Mouse (Mus musculus) G1E-ER4 (cell line): ENCODE results near the gene Gabbr2. TPM values are rescaled to one million over a fixed set of nuclear protein-coding genes. Genes with fewer than 3 reads are reported as not detected.

ENCODE experiments used
- GATA1 ChIP-seq: IDR thresholded peaks from one replicate; pipeline ENCODE4 v1.8.0; 2012; ENCODE audit warnings: low read length, inconsistent platforms
- polyA plus RNA-seq: library from polyadenylated mRNA; stranded (reverse); fragments of >175 nt; gene quantifications from 2 replicates; pipeline ENCODE4 v1.2.3, GENCODE M21; 2012

Gene Gabbr2
- polyA plus RNA-seq, 1 experiment = not detected

- TF ChIP-seq GATA1 = no peak
These were observed 123.9 kb downstream of the Gabbr2 start for GRCm38 (mm10) chr4:46867779-46868178.

GRCm38 (mm10) chr4:46866070-46866469 is 125.6 kb downstream of the Gabbr2 start:
- TF ChIP-seq GATA1 = no peak

DNA sequence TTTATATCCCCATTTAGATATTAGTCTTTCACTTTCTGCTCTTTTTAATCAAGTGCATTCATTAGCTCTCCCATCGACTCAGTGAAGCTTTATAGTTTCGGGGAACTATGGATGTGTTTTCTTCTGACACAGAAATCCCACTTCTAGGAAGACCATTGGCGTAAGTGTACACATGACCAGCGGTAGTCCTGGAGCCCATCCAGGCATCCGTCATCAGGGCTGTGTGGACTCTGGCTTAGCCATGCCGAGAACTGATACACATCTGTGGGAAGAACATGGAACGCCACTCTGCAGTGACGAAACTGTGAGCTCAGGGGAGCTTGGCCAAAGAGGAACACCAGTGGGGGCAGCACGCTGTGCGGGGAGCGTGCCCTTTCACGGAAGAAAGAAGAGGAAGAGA is 128.0 kb downstream of the Gabbr2 start:
- TF ChIP-seq GATA1 = no peak

- no peak for TF ChIP-seq GATA1
These were observed 129.0 kb downstream of the Gabbr2 start for GRCm38 (mm10) chr4:46862677-46863076.

- no peak for TF ChIP-seq GATA1
These were observed 131.1 kb downstream of the Gabbr2 start for GRCm38 (mm10) chr4:46860586-46860985.

DNA sequence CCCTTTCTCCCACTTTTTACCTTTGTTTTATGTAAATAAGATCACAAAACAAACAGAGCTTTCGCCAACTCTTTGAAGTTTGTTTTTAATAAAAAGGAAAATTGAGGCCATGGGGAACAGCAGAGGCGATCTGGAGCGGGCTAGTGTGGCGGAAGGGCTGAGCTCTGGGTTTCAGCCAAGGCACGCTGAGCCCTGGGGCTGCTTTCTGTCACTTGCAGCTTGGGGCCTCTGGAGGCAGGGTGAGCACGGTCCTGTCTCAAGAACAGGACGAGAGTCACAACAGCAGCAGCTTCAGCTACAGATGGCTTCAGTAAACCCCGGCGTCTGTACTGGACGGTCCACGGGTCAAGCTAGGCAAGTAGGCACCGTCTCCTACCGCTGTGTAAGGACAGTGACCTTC is 132.8 kb downstream of the Gabbr2 start:
- TF ChIP-seq GATA1 = no peak

DNA sequence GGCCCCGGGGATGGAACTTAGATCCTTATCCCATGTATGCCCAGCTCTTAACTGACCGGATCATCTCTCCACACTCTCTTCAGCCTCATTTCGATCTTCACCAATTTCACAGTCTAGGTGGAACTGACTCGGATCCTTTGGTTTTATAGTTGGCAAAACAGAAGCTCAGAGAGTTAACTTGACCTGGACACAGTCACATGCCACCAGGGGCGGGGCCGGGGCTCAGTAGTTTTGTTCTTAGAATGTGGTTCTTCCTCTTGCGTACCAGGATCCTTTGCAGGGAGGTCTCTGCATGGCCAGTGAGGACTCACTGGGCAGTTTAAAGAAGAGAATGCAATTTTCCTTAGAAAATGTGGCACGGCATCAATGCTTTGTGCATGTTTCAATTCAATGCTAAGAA is 135.5 kb downstream of the Gabbr2 start:
- TF ChIP-seq GATA1 = no peak

DNA sequence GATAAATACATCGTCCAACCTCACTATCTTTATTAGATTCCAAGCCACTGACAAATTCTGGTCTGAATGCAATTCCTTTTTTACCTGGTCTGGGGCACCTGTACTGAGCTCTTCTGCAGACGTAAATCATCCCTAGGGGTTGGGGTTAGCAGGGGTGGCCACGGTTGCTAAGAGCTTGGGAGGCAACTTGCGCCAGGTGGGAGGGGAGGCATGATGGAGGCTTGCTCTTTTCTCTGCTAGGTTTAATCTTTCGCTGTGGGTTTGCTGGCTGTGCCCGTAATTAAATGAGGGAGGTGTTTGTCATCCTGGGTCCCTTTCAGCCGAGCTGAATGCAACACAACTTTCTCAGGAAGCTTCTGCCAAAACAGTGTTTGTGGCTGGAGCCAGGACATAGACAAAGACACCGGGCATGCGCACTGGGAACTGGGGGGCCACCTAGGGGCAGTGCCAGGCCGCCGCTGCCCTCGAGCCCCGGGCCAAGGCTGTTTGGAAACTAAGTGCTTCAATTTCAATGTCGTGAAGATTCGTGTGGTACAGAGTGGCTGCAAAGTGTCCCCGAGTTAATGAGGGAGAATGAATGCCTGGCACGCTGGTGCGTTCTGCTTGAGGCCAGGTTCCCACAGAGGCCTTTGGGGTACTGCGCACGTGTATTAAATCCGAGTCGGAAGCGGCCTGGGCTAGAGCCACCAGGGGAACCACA is 136.8 kb downstream of the Gabbr2 start:
- TF ChIP-seq GATA1 = no peak

DNA sequence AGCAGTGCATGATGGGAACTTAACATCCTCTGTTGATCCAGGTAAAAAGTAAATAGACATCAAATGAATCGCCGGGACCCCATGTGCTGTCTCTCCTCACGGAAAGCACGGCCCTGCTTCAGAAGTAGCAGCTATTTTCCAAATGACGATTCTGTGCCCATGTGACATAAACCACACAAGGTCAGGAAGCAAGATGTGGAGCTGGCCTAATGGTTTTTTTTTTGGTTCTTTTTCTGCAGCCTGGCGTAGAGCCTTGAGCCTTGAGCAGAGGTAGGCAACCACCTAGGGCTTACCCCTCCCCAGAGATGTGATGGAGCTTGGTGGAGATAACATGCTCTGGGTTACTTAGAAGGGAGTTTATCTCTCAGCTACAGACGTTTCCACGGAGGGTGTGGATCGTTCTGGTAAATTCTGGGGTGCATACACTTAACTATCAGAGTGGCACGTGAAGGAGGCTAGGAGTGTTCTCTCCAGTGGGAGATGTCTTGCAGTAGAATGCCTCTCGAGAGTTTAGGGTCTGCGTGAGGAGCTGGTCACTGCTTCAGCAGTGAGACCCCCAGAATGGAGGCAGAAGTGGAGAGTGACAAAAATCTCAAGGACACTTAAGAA is 137.7 kb downstream of the Gabbr2 start:
- no peak for TF ChIP-seq GATA1

DNA sequence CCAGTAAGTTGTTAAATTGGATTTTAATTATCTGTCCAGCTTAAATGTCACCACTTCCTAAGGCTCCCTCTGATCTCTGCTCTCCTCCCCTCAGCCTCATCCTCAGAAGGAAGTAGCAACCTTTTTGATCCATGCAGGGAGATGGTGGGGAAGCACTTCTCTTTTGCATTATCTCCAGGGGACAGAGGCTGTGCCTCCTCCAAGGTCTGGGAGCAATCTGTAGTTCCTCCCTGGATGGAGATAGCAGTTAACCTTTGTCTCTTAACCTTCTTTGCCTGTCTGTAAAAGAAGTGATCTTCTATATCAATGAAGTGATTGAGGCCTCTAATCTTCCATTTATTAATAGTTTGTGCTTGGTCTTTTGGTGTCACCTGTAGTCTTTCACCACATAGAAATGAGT is 143.9 kb downstream of the Gabbr2 start:
- no peak for TF ChIP-seq GATA1

DNA sequence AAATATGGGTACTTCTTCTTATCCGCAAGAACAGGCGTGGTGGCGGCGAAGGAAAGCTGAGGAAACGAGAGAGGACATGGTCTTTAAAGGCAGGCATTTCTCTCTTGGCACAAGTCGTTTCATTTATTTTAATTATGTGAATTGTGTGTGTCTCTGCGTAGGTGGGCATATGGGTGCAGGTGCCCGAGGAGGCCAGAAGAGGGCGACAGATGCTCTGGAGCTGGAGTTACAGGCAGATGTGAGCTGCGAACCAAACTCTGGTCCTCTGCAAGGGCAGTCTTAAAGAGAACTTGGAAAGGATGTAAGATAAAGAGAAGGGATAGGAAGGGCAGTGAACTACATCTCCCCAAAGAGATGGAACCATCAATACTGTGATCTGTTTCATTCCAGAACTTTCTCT is 145.3 kb downstream of the Gabbr2 start:
- no peak for TF ChIP-seq GATA1

DNA sequence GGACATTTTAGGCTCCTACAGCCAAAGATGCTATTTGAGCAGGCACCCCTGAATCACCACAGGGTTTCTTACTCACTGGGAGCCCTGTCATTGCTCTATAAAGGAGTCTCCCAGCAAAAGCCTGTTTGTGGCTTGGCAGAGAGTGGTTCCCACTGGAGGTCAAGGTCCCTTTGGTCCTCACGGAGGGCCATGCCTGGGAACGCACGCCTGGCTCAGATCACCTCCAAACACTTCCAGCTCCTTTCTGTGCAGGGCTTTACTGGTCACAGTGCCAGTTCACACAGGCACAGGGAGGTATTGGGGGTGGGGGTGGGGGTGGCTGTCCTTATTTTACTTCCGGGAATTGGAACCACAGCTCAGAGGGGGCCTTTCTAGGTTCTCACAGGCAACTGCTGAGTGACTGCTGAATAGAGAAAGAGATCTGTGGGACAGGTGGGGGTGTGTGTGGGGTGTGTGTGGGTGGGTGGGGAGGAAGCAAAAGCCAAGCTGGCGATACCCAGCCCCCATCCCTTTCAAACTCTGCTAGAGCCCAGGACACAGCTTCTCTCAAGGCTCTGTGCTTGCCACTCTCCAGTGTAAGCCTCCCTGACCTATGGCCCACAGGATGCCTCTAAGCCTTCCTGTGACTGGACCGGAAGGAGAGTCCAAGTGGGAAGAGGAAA is 146.6 kb downstream of the Gabbr2 start:
- TF ChIP-seq GATA1 = no peak

DNA sequence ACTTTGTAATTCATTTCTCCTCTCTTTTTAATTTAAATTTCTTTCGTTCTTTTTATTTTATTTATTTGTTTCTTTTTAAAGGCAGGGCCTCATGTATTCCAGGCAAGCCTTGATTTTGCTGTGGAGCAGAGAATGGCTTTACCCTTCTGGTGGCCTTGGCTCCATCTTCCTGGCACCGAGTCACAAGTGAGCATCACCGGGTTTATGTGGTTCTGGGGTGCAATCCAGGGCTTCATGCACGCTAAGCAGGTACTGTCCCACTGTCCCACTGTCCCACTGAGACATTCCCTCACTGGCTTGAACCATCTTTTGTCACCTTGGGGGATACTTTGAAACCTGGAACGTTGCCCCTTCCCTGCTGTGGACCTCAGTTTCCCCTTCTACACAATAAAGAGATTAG is 147.1 kb downstream of the Gabbr2 start:
- TF ChIP-seq GATA1 = no peak

- no peak for TF ChIP-seq GATA1
These were observed 149.1 kb downstream of the Gabbr2 start for GRCm38 (mm10) chr4:46842596-46842995.

DNA sequence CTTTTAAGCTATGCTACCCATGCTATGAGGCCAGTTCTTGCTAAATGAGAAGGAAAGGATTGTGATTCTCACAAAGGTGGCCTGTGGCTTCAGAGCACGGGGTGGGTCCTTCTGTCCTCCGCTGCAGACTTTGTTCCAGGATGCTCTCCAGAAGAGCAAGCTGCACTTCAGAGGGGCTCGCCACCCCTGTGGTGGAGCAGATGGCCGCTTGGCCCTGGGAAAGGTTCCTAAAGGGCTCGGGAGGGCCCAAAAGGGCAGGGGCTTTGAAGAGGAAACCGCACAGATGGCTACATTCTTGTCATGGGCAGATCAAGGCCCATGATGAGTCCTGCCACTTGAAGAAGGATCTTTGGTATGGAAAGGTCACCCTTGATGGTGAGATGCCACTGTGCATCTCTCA is 151.5 kb downstream of the Gabbr2 start:
- no peak for TF ChIP-seq GATA1

DNA sequence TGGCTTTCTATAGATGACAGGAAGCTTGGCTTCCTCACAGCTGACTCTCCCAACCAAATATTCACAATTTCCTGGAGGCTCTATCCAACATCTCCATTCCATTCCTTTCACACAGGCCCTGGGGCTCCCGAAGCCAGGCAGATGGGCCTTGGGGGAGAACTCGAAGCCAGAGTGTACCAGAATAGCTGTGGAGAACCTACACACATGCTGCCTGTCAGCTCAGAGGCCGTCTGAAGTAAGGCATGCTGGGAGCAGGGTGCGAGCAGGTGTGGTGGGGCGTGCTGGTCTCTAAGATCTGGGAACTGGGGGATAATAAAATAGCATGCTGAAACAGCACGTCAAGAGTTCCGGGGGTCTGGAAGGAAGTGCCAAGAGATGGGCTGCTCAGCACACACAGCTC is 154.3 kb downstream of the Gabbr2 start:
- no peak for TF ChIP-seq GATA1

- TF ChIP-seq GATA1 = no peak
These were observed 155.6 kb downstream of the Gabbr2 start for GRCm38 (mm10) chr4:46836065-46836464.
